Mouse (Mus musculus): ENCODE measurements around the gene 1700084M14Rik. TPM values are rescaled to one million over a fixed set of nuclear protein-coding genes. Genes with fewer than 3 reads are reported as not detected.
"Not testable (repeated sequence)": the region's sequence is repeated elsewhere in the genome, so short reads cannot be mapped to it uniquely, and the experiment has no call there.

Gene 1700084M14Rik
- not detected for total RNA-seq (2021)

- DNase-seq (ENCODE audit: low spot score in 2 of 2); intact Hi-C loops (cut with DNase I): not testable (repeated sequence)
Measured at GRCm38 (mm10) chrX:91575811-91576210, at the start of gene 1700084M14Rik. Gene 1700084M14Rik (minus strand): TSS chrX:91575911.

Other genes starting within 250 kb of the 1700084M14Rik start
- gene Mageb2, start 244.2 kb downstream of the 1700084M14Rik start, total RNA-seq (2021) = not detected
- not detected for gene Gm5072, start 183.4 kb downstream of the 1700084M14Rik start, total RNA-seq (2021)
- not detected for gene Gm8914, start 95.8 kb downstream of the 1700084M14Rik start, total RNA-seq (2021)
- gene Gm14781, start 56.3 kb upstream of the 1700084M14Rik start, total RNA-seq (2021) = not detected
- gene Mageb5, start 207.1 kb upstream of the 1700084M14Rik start, total RNA-seq (2021) = not detected

All from left cerebral cortex, postnatal 36 days (tissue).